Mouse (Mus musculus) small intestine, adult 2 months (tissue): ENCODE data around the gene Gtdc1.

Experiments used
- CTCF ChIP-seq: fragments of 200-500 bp; IDR thresholded peaks from 2 replicates; pipeline ENCODE4 v1.5.1; 2012; ENCODE audit warnings: low read depth, mild to moderate bottlenecking, control low read depth, inconsistent platforms, low read length, moderate library complexity, mixed read lengths; ENCODE audit not compliant: insufficient replicate concordance, insufficient read length; ENCODE audit errors: extremely low read depth
- POLR2A ChIP-seq: fragments of 200-500 bp; IDR thresholded peaks from 2 replicates; pipeline ENCODE4 v1.6.1; 2012; ENCODE audit warnings: low read depth, mild to moderate bottlenecking, control low read depth, inconsistent platforms, low read length, moderate library complexity

DNA sequence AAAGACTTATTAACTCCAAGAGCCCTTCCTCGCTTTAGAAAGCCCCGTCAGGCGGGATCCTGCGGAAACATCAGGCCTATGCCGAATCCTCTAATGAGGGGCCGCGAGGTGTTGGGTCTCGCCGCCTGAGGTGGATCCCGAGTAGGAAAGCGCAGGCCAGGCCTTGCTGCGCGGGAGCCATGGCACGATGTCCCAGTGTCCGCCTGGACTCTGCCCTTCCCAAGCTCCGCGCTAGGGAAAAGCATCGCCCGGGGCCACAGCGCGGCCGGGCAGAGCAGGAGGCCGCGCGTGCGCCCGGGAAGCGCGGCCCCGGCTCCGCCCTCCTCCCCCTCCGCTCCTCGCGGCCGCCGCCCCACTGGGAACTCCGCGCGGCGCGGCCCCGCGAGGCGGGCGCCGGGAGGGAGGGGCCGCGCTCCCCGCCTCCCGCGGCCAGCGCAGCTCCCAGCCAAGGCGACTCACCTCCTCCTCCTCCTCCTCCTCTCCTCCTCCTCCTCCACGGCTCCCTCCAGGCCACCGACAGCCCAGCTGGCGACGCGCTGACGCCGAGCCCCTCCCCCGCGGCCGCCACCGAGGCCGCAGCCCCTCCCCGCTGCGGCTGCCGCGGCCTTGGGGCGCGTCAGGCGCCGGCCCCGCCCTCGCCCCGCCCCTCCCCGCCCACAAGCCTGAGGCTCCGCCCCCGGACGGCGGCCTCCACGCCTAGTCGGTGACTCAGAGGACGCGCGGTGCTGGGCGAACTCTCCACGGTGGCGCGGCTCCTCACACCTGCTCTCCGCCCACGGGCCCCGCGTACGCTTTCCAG lies 575 bp downstream of the Gtdc1 start:
- peak; percentile 95 for TF ChIP-seq POLR2A
- no peak for TF ChIP-seq CTCF
